Mouse (Mus musculus): Measurements from ENCODE around the gene Acap2. TPM values are rescaled to one million over a fixed set of nuclear protein-coding genes. Genes with fewer than 3 reads are reported as not detected.

The Acap2 gene
- polyA plus RNA-seq, 1 experiment from 2014 or later: 12.1 TPM

DNA sequence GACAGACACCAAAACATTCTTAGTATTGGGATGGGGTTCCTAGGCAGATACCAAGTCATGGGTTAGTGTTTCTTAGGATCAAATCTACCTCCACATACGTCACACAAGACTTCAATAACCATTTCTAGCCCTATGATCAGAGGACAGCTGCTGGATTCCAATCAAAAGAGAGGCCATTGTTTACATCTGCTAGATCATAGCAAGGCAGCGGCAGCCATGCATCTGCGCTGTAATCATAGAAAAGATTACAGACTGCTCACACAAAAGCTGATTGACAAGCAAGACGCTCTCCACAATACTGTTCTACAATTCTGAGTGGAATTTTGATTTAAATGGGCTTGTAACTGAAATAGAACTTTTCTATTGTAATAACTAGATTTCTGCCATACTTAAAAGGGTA is 16.3 kb downstream of the Acap2 start:
- no peak for ATAC-seq (ENCODE audit: low read depth)
- H3K27ac ChIP-seq (replicated peaks): no peak overlapping the region
- 76% methylated on average over 4 of the region's 4 CpGs for WGBS

DNA sequence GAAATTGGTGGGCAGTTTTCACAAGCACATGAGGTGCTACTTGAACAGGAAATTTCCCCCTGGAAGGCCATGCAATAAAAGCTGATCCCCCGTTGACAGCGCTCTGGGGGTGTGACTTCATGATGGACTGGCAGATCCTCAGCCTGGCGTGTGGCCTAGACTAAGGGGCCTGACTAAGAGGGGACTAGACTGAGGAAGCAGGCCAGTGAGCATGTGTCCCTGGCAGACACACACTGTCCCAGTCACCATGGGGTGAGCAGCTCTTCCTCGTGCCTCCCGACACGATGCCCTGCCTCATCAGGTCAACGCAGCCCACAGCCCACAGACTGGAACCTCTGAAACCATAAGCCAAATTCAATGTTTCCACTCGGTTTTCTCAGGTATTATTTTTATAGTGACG is 18.5 kb downstream of the Acap2 start:
- Histone ChIP-seq H3K4me3 (no peak overlapping the region), H3K27me3 (no peaks in the 10 kb centered on the region), H3K36me3 (no peaks in the 10 kb centered on the region), H3K27ac (replicated peaks) (no peak overlapping the region), H3K9ac (no peak overlapping the region), H3K4me1 (replicated peaks) (peaks cover 23% of the 10 kb centered on the region), H3K4me2 (no peak overlapping the region), H3K9me3 (no peaks in the 10 kb centered on the region)
- WGBS: 67% methylated on average over 9 of the region's 9 CpGs
- no peak for ATAC-seq (ENCODE audit: low read depth)

More for the DNA sequence above, 16.3 kb downstream of the Acap2 start:
- Histone ChIP-seq H3K36me3 (no peaks in the 10 kb centered on the region), H3K4me3 (no peak overlapping the region), H3K9me3 (no peaks in the 10 kb centered on the region), H3K9ac (no peak overlapping the region), H3K4me2 (no peak overlapping the region), H3K4me1 (replicated peaks) (peaks cover 38% of the 10 kb centered on the region), H3K27me3 (no peaks in the 10 kb centered on the region)

GRCm38 (mm10) chr16:31180843-31181242 is 20.2 kb downstream of the Acap2 start:
- no peaks in the 10 kb centered on the region for H3K9me3 ChIP-seq
- H3K9ac ChIP-seq: no peak overlapping the region
- H3K27ac ChIP-seq (replicated peaks): no peak overlapping the region
- H3K4me1 ChIP-seq (replicated peaks): peaks cover 20% of the 10 kb centered on the region; the same call in 1 of the 2 replicates
- H3K36me3 ChIP-seq: no peaks in the 10 kb centered on the region
- no peaks in the 10 kb centered on the region for H3K27me3 ChIP-seq
- WGBS: 89% methylated on average over 8 of the region's 8 CpGs
- H3K4me2 ChIP-seq: no peak overlapping the region
- no peak for ATAC-seq (ENCODE audit: low read depth)
- no peak overlapping the region for H3K4me3 ChIP-seq

GRCm38 (mm10) chr16:31179384-31179783 is 21.7 kb downstream of the Acap2 start:
- Histone ChIP-seq H3K27ac (replicated peaks) (no peak overlapping the region), H3K9me3 (no peaks in the 10 kb centered on the region), H3K4me3 (no peak overlapping the region), H3K4me1 (replicated peaks) (peaks cover 18% of the 10 kb centered on the region; the same call in 1 of the 2 replicates), H3K9ac (no peak overlapping the region), H3K4me2 (no peak overlapping the region), H3K27me3 (no peaks in the 10 kb centered on the region), H3K36me3 (no peaks in the 10 kb centered on the region)
- ATAC-seq (ENCODE audit: low read depth): no peak
- WGBS: 48% methylated on average over 5 of the region's 5 CpGs

- no peaks in the 10 kb centered on the region for H3K9me3 ChIP-seq
- no peak for ATAC-seq (ENCODE audit: low read depth)
- no peaks in the 10 kb centered on the region for H3K36me3 ChIP-seq
- H3K4me2 ChIP-seq: no peak overlapping the region
- H3K27ac ChIP-seq (replicated peaks): no peak overlapping the region
- H3K4me1 ChIP-seq (replicated peaks): peaks cover 5% of the 10 kb centered on the region; the same call in 1 of the 2 replicates
- no peaks in the 10 kb centered on the region for H3K27me3 ChIP-seq
- H3K9ac ChIP-seq: no peak overlapping the region
- H3K4me3 ChIP-seq: no peak overlapping the region
- WGBS: 81% methylated on average over 9 of the region's 9 CpGs
These were observed 26.0 kb downstream of the Acap2 start for GRCm38 (mm10) chr16:31174880-31175638.

- Histone ChIP-seq H3K9ac (no peak overlapping the region), H3K9me3 (no peaks in the 10 kb centered on the region), H3K27ac (replicated peaks) (no peak overlapping the region), H3K36me3 (no peaks in the 10 kb centered on the region), H3K4me2 (no peak overlapping the region), H3K4me3 (no peak overlapping the region), H3K4me1 (replicated peaks) (peaks cover 19% of the 10 kb centered on the region), H3K27me3 (no peaks in the 10 kb centered on the region)
- 90% methylated on average over 3 of the region's 3 CpGs for WGBS
- ATAC-seq (ENCODE audit: low read depth): no peak
These were observed 28.8 kb downstream of the Acap2 start for GRCm38 (mm10) chr16:31172229-31172628.

GRCm38 (mm10) chr16:31171418-31171817 is 29.6 kb downstream of the Acap2 start:
- no peak overlapping the region for H3K4me2 ChIP-seq
- H3K36me3 ChIP-seq: no peaks in the 10 kb centered on the region
- H3K9me3 ChIP-seq: no peaks in the 10 kb centered on the region
- H3K27me3 ChIP-seq: no peaks in the 10 kb centered on the region
- H3K4me1 ChIP-seq (replicated peaks): peaks cover 22% of the 10 kb centered on the region
- H3K9ac ChIP-seq: no peak overlapping the region
- H3K27ac ChIP-seq (replicated peaks): no peak overlapping the region
- ATAC-seq (ENCODE audit: low read depth): no peak
- no peak overlapping the region for H3K4me3 ChIP-seq

DNA sequence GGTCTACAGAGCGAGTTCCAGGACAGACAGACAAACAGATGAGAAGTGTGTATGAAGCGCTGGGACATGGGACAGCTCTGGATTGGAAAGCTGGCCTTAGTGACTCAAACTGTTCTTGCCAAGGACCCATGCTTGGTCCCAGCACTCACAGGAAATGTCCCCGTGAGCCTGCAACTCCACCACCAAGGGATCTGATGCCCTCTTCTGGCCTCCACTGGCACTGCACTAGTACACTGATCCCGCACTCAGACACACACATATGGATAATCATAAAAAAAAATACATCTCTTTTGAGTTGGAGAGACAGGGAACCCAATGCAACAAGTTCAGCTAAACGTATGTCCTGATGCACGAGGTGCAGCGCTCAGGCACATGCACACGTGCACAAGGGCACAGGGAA is 30.7 kb downstream of the Acap2 start:
- Histone ChIP-seq H3K9ac (no peak overlapping the region), H3K4me2 (no peak overlapping the region), H3K4me1 (replicated peaks) (peaks cover 25% of the 10 kb centered on the region), H3K36me3 (no peaks in the 10 kb centered on the region), H3K27ac (replicated peaks) (no peak overlapping the region), H3K27me3 (no peaks in the 10 kb centered on the region), H3K4me3 (no peak overlapping the region), H3K9me3 (no peaks in the 10 kb centered on the region)
- no peak for ATAC-seq (ENCODE audit: low read depth)
- WGBS: 91% methylated on average over 8 of the region's 8 CpGs

GRCm38 (mm10) chr16:31169596-31169995 is 31.4 kb downstream of the Acap2 start:
- Histone ChIP-seq H3K27ac (replicated peaks) (no peak overlapping the region), H3K36me3 (no peaks in the 10 kb centered on the region), H3K27me3 (no peaks in the 10 kb centered on the region), H3K4me2 (no peak overlapping the region), H3K9me3 (no peaks in the 10 kb centered on the region), H3K9ac (no peak overlapping the region), H3K4me1 (replicated peaks) (peaks cover 30% of the 10 kb centered on the region), H3K4me3 (no peak overlapping the region)
- no peak for ATAC-seq (ENCODE audit: low read depth)

GRCm38 (mm10) chr16:31167934-31168333 is 33.1 kb downstream of the Acap2 start:
- no peak for ATAC-seq (ENCODE audit: low read depth)
- 64% methylated on average over 7 of the region's 7 CpGs for WGBS
- H3K4me2 ChIP-seq: no peak overlapping the region
- H3K36me3 ChIP-seq: no peaks in the 10 kb centered on the region
- H3K9me3 ChIP-seq: no peaks in the 10 kb centered on the region
- no peak overlapping the region for H3K27ac ChIP-seq (replicated peaks)
- H3K9ac ChIP-seq: no peak overlapping the region
- H3K4me3 ChIP-seq: no peak overlapping the region
- no peaks in the 10 kb centered on the region for H3K27me3 ChIP-seq
- peaks cover 30% of the 10 kb centered on the region for H3K4me1 ChIP-seq (replicated peaks)

GRCm38 (mm10) chr16:31167017-31167887 is 33.8 kb downstream of the Acap2 start:
- Histone ChIP-seq H3K27ac (replicated peaks) (0 out of 2 replicates have a peak overlapping the region, but pooled peaks have one; percentile 38), H3K4me2 (no peak overlapping the region), H3K9me3 (no peaks in the 10 kb centered on the region), H3K27me3 (no peaks in the 10 kb centered on the region), H3K4me3 (no peak overlapping the region), H3K9ac (no peak overlapping the region), H3K4me1 (replicated peaks) (peaks cover 30% of the 10 kb centered on the region), H3K36me3 (no peaks in the 10 kb centered on the region)
- no peak; the same call in 1 of the 2 replicates for ATAC-seq (ENCODE audit: low read depth)
- WGBS: 53% methylated on average over 10 of the region's 10 CpGs

- WGBS: 51% methylated on average over 4 of the region's 4 CpGs
- Histone ChIP-seq H3K4me2 (no peak overlapping the region), H3K9ac (no peak overlapping the region), H3K36me3 (no peaks in the 10 kb centered on the region), H3K4me3 (no peak overlapping the region), H3K27ac (replicated peaks) (no peak overlapping the region), H3K27me3 (no peaks in the 10 kb centered on the region), H3K9me3 (no peaks in the 10 kb centered on the region), H3K4me1 (replicated peaks) (peaks cover 30% of the 10 kb centered on the region)
- ATAC-seq (ENCODE audit: low read depth): no peak
These were observed 35.1 kb downstream of the Acap2 start for GRCm38 (mm10) chr16:31165907-31166306.
